Mouse (Mus musculus) yolk sac, embryonic 10.5 days (tissue): ENCODE results near the gene Elf1.

Source experiments
- DNase-seq: peaks from one replicate; pipeline ENCODE4 v3.0.0-alpha.2; 2017; ENCODE audit warnings: low spot score

Gene Elf1

DNA sequence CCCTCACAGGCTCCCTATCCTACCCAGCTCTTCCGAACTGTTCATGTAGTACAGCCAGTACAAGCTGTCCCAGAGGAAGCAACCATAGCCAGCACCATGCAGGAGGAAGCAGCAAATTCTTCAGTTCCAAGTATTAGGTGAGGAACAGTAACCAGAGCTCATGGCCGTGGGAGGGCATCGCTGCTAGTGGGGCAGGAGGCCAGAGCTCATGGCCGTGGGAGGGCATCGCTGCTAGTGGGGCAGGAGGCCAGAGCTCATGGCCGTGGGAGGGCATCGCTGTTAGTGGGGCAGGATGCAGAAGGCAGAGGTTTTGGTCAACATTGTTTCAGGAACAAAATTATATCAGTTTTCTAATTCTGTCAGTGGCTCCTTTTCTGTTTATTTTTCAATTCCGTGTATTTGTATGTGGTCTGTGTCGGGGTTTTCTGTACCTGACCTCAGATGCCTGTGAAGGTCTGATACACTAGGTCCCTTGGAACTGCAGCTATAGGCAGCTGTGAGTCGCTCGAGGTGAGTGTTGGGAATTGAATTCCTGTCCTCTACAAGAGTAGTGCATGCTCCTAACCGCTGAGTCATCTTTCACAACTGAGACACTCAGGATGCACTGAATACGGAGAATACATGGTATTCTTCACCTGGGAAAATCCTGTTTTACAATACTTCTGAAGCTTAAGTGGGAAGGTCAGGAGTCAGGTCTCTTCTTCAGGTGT, 92.6 kb downstream of the Elf1 start:
- DNase-seq = no peak

GRCm38 (mm10) chr14:79574361-79574760, 93.4 kb downstream of the Elf1 start:
- no peak for DNase-seq

GRCm38 (mm10) chr14:79583526-79584245, 102.7 kb downstream of the Elf1 start:
- DNase-seq = no peak

- DNase-seq = no peak
Observed at GRCm38 (mm10) chr14:79586499-79587138, 105.6 kb downstream of the Elf1 start.

GRCm38 (mm10) chr14:79587139-79587851, 106.3 kb downstream of the Elf1 start, which contains the start of gene Sugt1:
Gene Sugt1, plus strand, starts transcription at chr14:79587691.
- peak; percentile 96 for DNase-seq

DNA sequence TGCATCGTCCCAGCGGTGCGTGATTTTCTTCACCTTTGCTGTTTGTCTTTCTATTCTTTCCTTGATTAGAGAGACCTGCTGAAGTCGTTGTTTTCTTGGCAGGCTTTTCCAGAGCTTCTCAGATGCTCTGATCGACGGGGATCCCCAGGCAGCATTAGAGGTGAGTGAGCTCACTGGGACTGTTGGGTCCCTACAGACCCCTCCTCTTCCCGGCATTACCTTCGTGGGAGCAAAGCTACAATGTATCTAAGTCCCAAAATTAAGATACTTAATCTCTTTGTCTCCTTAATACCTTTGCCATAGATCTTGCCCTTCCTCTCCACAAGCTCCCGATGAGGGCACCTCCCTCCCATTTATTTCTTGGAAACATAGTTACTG, 106.8 kb downstream of the Elf1 start:
- no peak for DNase-seq

DNA sequence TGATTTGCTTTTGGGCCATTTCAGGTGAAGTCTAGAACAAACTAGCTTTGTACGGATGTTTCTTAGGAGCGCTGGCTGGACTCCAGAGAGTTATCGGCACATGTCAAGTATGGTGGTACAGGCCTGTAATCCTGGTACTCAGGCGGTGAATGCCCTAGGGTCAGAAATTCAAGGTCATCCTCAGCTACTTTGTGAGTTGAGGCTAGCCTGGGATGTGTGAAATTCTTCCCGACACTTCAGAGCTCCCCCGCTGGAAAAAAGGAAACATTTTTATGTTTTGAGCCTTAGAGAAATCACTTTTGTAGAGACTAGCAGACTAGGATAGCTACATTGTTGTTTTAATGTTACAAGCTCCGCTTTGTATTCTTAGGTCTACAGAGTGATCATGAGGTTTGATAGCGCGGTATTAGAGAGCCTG, 107.5 kb downstream of the Elf1 start:
- no peak for DNase-seq

GRCm38 (mm10) chr14:79589401-79589800, 108.4 kb downstream of the Elf1 start:
- no peak for DNase-seq

GRCm38 (mm10) chr14:79590916-79591315, 109.9 kb downstream of the Elf1 start:
- no peak for DNase-seq

DNA sequence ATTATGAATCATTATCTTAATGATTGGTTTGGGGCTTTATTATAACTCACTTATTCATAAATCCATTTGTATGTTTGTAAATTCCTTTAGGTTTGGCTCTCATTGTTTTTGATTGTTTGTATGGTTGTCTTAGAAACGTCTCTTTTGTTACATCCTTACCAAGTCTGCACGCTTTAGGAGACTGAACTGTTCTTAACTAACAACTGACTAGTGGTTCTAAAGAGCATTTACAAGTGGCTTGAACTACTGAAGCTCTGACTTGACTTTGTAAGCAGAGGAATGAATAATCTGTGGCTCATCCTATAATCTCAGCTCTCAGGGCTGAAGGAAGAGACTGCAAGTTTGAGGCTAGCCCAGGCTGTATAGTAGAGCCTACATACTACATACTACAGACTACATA, 110.6 kb downstream of the Elf1 start:
- no peak for DNase-seq

GRCm38 (mm10) chr14:79594069-79594468, 113.1 kb downstream of the Elf1 start:
- DNase-seq = no peak

DNA sequence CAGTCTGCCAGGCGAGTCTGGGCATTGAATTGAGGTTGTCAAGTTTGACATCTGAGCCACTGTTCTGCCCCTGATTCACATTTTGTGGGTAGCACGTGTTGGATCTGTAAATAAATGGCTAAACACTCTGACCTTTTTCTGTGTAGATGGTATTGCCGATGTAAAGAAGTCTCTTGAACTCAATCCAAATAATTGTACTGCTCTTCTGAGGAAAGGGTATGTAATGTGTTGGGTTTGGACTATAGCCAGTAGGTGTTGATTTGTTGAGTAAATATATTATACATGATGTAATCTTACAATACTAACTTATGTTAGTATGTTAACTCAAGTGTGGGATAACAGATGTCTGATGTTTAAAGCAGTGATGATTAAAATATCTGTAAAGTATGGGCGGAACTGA, 115.6 kb downstream of the Elf1 start:
- DNase-seq = no peak

DNA sequence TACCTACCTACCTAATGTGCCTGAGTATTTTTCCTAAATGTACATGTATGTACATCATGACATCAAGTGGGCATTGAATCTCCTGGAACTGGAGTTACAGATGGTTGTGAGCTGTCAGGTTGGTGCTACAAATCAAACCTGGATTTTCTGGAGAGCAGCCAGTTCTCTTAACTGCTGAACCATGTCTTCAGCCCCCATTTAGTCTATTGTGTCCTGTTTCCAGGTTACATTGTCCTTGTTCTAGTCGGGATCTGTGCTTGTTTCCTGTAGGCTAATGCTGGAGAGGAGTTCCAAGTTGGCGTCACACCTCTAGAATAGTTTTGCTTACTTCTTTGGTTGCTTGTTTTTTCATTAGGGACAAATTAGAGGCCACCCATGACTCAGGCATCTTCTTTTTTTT, 124.9 kb downstream of the Elf1 start:
- DNase-seq = no peak

GRCm38 (mm10) chr14:79606392-79606791, 125.4 kb downstream of the Elf1 start:
- DNase-seq = no peak

- no peak for DNase-seq
Observed at GRCm38 (mm10) chr14:79606867-79607266, 125.9 kb downstream of the Elf1 start.

DNA sequence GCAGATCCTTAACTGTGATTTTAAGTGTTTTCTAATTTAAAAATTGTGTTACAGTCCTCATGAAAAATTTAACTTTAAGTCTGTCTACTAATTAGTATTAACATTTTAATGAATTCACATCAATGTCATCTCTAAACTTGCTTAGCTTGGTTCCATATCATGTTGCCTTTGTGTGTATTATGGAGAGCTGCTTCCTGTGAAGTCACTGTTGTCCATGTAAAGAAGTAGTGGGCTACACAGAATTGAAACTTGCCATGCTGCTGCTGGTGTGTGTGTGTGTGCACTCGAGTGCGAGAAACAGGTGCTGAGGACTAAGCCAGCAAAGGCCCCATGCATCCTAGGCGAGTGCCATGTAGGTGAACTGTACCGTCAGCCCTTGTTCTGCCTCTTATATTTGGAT, 126.4 kb downstream of the Elf1 start:
- no peak for DNase-seq

GRCm38 (mm10) chr14:79608286-79608685, 127.3 kb downstream of the Elf1 start:
- no peak for DNase-seq

GRCm38 (mm10) chr14:79617121-79617828, 136.3 kb downstream of the Elf1 start:
- no peak for DNase-seq

GRCm38 (mm10) chr14:79619802-79620201, 138.8 kb downstream of the Elf1 start:
- no peak for DNase-seq

DNA sequence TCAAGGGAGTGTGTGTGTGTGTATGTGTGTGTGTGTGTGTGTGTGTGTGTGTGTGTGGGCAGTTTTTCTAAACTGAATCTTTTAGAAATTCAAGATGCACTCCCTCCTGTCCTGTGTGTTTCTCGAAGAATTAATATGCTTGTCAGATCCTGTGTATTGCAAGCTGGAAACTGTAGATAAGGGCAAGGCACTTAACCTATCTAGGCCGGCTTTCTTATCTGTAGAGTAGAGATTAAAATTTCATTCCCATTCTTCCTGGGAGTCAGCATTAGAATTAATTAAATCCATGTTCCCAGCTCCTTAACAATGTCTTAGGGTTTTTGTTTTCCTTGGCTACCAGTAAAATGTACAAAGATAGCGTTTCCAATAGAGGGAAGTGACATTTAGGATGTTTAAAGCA, 140.1 kb downstream of the Elf1 start:
- no peak for DNase-seq
